Mouse (Mus musculus) midbrain, postnatal 0 days (tissue): ENCODE results near the gene Col12a1. TPM values are rescaled to one million over a fixed set of nuclear protein-coding genes. Genes with fewer than 3 reads are reported as not detected.

Experiments
- ATAC-seq: fragments of 200-750 bp; cut with Nextera tagmentation; 2 replicates; pipeline ENCODE4 v1.8.0; 2017; ENCODE audit warnings: moderate number of reproducible peaks, mild to moderate bottlenecking, moderate TSS enrichment, moderate library complexity; ENCODE audit not compliant: low FRiP score
- DNase-seq: peaks from one replicate; pipeline ENCODE4 v3.0.0-alpha.2; 2015; ENCODE audit warnings: low spot score
- H3K27ac ChIP-seq: fragments of 300-500 bp; sonication (generic); 2 replicates; pipeline ENCODE4 v1.5.1; 2014; ENCODE audit warnings: low read depth, mild to moderate bottlenecking, low read length, mixed read lengths
- H3K27me3 ChIP-seq: fragments of 300-500 bp; sonication (generic); 2 replicates; pipeline ENCODE4 v1.6.1; 2014; ENCODE audit warnings: low read length, control low read depth, mixed read lengths; ENCODE audit not compliant: insufficient read depth
- H3K36me3 ChIP-seq: fragments of 300-500 bp; sonication (generic); 2 replicates; pipeline ENCODE4 v1.6.1; 2014; ENCODE audit warnings: low read length, control low read depth, mixed read lengths; ENCODE audit not compliant: insufficient read depth
- H3K4me1 ChIP-seq: fragments of 300-500 bp; sonication (generic); 2 replicates; pipeline ENCODE4 v1.6.1; 2014; ENCODE audit warnings: mild to moderate bottlenecking, control low read depth, antibody characterized with exemption, low read length, mixed read lengths; ENCODE audit not compliant: insufficient read depth
- H3K4me2 ChIP-seq: fragments of 300-500 bp; sonication (generic); 2 replicates; pipeline ENCODE4 v1.6.1; 2014; ENCODE audit warnings: low read depth, mild to moderate bottlenecking, low read length, mixed read lengths; ENCODE audit not compliant: poor library complexity, severe bottlenecking
- H3K4me3 ChIP-seq: fragments of 300-500 bp; sonication (generic); 2 replicates; pipeline ENCODE4 v1.5.1; 2014; ENCODE audit warnings: low read depth, mild to moderate bottlenecking, low read length, moderate library complexity
- H3K9ac ChIP-seq: fragments of 300-500 bp; sonication (generic); replicated peaks from 2 replicates; pipeline ENCODE4 v1.6.1; 2014; ENCODE audit warnings: mild to moderate bottlenecking, low read length, moderate library complexity, mixed read lengths; ENCODE audit not compliant: poor library complexity, severe bottlenecking
- H3K9me3 ChIP-seq: fragments of 300-500 bp; sonication (generic); 2 replicates; pipeline ENCODE4 v1.6.1; 2016; ENCODE audit warnings: low read length, control low read depth
- CTCF ChIP-seq: IDR thresholded peaks from 2 replicates; pipeline ENCODE4 v1.5.1; 2016; ENCODE audit warnings: antibody characterized with exemption, mild to moderate bottlenecking
- WGBS: fragments of 180-500 bp; shearing (Covaris S2); extraction: QIAGEN DNeasy Blood & Tissue Kit; methylation state at CpG from one replicate; pipeline ENCODE4 v1.1.7; 2014; 5-methylcytosine and 5-hydroxymethylcytosine counted together
- polyA plus RNA-seq: library from polyadenylated mRNA; unstranded; fragments of >200 nt; fragmentation: Nextera tagmentation; extraction: Ambion mirVana; gene quantifications from 2 replicates; pipeline ENCODE4 v1.2.1, GENCODE M21; 2015
- total RNA-seq: library from RNA; depleted of rRNA; stranded (reverse); fragments of >200 nt; gene quantifications from 2 replicates; pipeline ENCODE4 v1.2.3, GENCODE M21; 2014

Col12a1 gene
- total and polyA plus RNA-seq, 2 experiments from 2014 or later, result 5.9 to 19.8 TPM

DNA sequence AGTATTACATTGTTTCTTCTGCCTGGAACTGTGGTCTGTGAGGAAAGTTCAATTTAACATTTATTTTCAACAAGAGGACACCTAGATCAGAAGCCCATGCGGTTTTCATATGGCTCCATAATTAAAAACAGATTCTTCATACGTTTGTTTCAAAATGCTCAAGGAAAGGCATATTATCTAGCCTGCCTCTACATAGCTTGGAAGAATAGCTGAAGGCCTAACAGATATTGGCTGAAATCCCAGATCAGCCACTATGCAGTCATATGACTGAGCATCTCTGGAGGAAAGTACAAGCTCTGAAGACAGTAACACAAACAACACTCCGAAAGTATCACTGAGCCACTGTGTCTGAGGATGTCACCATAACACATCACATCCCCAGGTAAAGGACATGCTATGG lies 72.9 kb downstream of the Col12a1 start:
- DNase-seq, result peak; percentile 8
- H3K36me3 ChIP-seq, result no peaks in the 10 kb centered on the region
- 81% methylated on average over 3 of the region's 3 CpGs for WGBS

DNA sequence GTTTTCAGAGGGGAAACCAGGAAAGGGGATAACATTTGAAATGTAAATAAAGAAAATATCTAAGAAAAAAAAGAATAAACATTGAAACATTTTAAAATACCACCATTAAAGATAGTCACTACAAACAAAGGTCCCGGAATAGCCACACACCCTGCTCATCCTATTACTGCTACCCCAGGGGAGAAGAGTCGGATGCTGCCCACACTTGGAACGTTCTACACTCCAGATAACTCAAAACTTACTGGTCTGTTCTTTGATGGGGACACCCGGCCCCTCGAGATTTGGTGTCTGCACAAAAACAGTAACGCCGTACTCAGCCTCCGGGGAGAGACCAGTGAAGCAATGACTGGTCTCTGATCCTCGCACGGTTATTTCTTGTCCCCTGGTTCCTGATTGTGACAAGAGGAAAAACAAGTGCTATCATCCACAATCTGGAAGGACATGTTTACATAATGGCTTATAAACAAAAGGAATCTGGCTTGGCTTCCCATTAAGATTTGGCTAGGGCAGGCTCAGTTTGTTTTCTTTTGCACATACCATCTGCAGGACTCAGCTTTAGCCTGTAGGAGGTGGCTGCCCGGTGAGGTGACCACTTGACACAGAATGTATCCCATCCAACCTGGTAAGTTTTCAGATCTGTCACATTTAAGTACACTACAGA lies 79.1 kb downstream of the Col12a1 start:
- WGBS, result 79% methylated on average over 11 of the region's 11 CpGs
- Histone ChIP-seq H3K9me3 (no peaks in the 10 kb centered on the region), H3K9ac (no peak overlapping the region), H3K4me1 (no peaks in the 10 kb centered on the region), H3K27ac (no peak overlapping the region), H3K36me3 (no peaks in the 10 kb centered on the region), H3K4me2 (no peak overlapping the region), H3K4me3 (no peak overlapping the region), H3K27me3 (no peaks in the 10 kb centered on the region)
- ATAC-seq (no peak), DNase-seq (no peak)
- no peak for TF ChIP-seq CTCF

More for the DNA sequence above, 72.9 kb downstream of the Col12a1 start:
- H3K4me1 ChIP-seq, result no peaks in the 10 kb centered on the region
- TF ChIP-seq CTCF, result no peak
- no peak overlapping the region for H3K9ac ChIP-seq
- H3K4me2 ChIP-seq, result no peak overlapping the region
- H3K4me3 ChIP-seq, result no peak overlapping the region
- ATAC-seq, result no peak
- no peaks in the 10 kb centered on the region for H3K27me3 ChIP-seq
- H3K9me3 ChIP-seq, result no peaks in the 10 kb centered on the region
- no peak overlapping the region for H3K27ac ChIP-seq

DNA sequence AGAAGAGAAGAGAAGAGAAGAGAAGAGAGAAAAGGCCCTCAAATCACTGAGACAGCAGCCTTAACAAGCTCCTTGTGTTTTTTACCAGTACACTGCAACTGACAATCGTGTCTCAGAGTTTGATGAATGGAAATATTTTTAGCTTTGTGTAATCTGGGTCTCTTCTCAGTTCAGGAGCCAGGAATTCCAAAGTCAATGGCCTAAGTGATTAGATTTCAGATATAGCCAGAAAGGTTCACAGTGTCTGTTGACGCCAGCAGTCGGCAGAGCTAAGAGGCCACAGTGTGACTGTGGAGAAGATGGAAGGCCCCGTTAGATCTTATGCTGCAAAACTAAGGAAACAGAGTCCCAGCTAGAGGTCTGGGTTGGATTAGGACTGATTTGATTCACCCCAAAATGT lies 80.8 kb downstream of the Col12a1 start:
- Histone ChIP-seq H3K4me3 (no peak overlapping the region), H3K9ac (no peak overlapping the region), H3K27ac (no peak overlapping the region), H3K36me3 (no peaks in the 10 kb centered on the region), H3K4me1 (no peaks in the 10 kb centered on the region), H3K9me3 (no peaks in the 10 kb centered on the region), H3K27me3 (no peaks in the 10 kb centered on the region), H3K4me2 (no peak overlapping the region)
- no peak for TF ChIP-seq CTCF
- ATAC-seq (no peak), DNase-seq (no peak)
- 76% methylated on average over 4 of the region's 4 CpGs for WGBS

DNA sequence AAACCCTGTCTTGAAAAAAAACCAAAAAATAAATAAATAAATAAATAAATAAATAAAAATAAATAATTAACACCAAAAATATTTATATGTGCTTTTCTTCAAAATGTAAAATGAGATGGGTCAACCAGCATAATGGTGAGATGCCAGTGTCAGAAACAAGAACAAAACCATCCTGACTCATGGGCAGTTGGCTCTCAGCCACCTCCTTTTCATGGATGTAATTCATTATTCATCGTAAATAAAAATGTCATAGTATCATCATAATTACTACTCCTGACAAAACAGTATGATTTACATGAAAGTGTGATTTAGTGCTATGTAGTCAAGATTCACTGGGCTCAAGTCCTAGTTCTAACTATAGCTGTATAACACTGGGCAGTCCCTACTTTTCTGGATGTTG lies 84.6 kb downstream of the Col12a1 start:
- Histone ChIP-seq H3K36me3 (no peaks in the 10 kb centered on the region), H3K27ac (no peak overlapping the region), H3K4me2 (no peak overlapping the region), H3K27me3 (no peaks in the 10 kb centered on the region), H3K9ac (no peak overlapping the region), H3K9me3 (no peaks in the 10 kb centered on the region), H3K4me1 (no peaks in the 10 kb centered on the region), H3K4me3 (no peak overlapping the region)
- no peak for TF ChIP-seq CTCF
- no peak for DNase-seq
- no peak for ATAC-seq
- 98% methylated on average over 1 of the region's 1 CpGs for WGBS

DNA sequence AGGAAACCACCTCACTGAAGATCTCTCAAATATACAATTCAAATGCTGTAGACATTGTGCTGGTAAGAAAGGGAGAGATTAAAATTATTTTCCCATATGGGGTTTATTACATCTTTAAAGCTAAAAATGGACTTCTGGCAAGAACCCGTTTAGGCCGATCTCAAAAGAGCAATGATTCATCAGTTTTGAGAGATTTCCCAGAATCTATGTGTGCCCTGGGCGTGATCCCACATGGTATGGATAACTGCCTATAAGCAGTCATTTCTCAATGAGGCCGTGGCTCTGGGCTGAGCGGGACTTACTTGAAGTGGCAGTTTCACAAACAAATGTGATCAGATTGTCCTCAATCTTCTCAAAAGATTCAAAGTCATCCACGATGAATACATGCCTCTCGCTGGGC lies 87.4 kb downstream of the Col12a1 start:
- WGBS, result 92% methylated on average over 7 of the region's 7 CpGs
- DNase-seq, result no peak
- ATAC-seq, result no peak

DNA sequence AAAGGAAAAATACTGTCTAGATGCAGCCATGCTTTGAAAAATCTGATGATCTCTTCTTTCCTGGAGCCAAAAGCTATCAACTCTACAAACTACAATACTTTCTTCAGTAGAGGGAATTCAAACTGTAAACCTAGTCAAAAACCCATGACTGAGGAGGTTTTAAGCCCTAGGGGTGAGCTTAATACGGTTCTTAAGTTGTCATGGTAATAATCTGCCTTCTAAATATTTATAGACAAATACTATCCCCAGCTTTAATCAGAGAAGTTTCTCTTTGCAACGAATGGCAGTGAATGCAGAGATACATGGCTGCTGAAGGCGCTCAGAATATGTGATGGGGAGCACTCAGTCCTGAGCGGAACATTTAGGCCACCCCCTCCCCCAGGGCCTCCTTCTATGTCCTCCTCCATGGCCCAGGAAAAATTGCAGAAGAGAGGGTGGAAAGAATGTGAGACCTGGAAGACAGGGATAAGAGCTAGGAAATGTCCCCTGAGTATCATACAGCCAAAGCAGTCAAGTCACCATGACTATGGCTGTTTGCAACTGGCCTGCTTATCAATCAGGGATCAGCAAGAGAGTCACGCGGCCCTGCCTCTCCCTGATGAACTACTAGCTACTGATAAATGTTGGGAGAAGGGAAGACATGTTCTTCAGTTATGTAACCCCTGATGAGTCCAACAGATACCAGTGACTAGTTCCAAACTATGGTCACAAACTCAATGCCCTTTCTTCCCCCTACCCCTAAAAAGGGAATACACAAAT lies 99.6 kb downstream of the Col12a1 start:
- no peak overlapping the region for H3K4me2 ChIP-seq
- no peak overlapping the region for H3K4me3 ChIP-seq
- no peak for ATAC-seq
- H3K27ac ChIP-seq, result no peak overlapping the region
- H3K27me3 ChIP-seq, result no peaks in the 10 kb centered on the region
- H3K4me1 ChIP-seq, result no peaks in the 10 kb centered on the region
- 60% methylated on average over 6 of the region's 6 CpGs for WGBS
- no peak overlapping the region for H3K9ac ChIP-seq
- TF ChIP-seq CTCF, result no peak
- no peaks in the 10 kb centered on the region for H3K36me3 ChIP-seq
- no peak for DNase-seq
- no peaks in the 10 kb centered on the region for H3K9me3 ChIP-seq

More for the DNA sequence above, 87.4 kb downstream of the Col12a1 start:
- no peaks in the 10 kb centered on the region for H3K4me1 ChIP-seq
- no peaks in the 10 kb centered on the region for H3K9me3 ChIP-seq
- H3K9ac ChIP-seq, result no peak overlapping the region
- H3K27ac ChIP-seq, result no peak overlapping the region
- H3K36me3 ChIP-seq, result no peaks in the 10 kb centered on the region
- no peak for TF ChIP-seq CTCF
- H3K4me2 ChIP-seq, result no peak overlapping the region
- H3K27me3 ChIP-seq, result no peaks in the 10 kb centered on the region
- no peak overlapping the region for H3K4me3 ChIP-seq
